Mouse (Mus musculus): ENCODE measurements around the gene Fer1l5.

DNA sequence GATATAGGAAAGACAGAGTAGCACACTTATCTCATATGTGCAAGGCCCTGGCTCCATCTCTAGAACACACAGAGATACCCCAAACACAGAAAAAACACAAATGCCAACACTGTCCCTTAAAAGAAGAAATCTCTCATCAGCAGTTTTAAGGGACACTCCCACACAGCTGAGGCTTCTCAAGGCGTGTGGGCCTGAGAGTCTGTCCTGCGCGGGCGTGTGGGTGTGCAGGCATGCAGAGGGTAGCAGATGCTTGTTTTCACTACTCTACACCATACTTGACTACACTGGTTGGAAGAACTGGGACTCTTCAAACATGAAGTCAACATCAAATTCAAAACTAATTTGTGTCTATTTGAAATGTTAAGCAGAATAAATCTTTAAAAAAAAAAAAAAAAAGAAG is 19.7 kb upstream of the Fer1l5 start:
- TF ChIP-seq CTCF (IDR thresholded peaks at IDR 0.05; ENCODE audit: extremely low read depth, insufficient read depth, low read length) (no peak), POLR2A (IDR thresholded peaks at IDR 0.05; ENCODE audit: extremely low read depth, insufficient read depth, low read length) (no peak)
